Mouse (Mus musculus) adrenal gland (tissue): ENCODE results near the gene Ulk4.

Source experiments
- intact Hi-C: fragments of 180-260 bp; cut with DNase I; formaldehyde crosslinking; loops from one replicate; pipeline ENCODE4 v1.15.1; 2025

Ulk4 gene

GRCm38 (mm10) chr9:120948832-120949231 lies 328.2 kb downstream of the Ulk4 start:
- intact Hi-C loops, result no loop called here

GRCm38 (mm10) chr9:120946131-120946530 lies 330.9 kb downstream of the Ulk4 start:
- intact Hi-C loops, result no loop called here

GRCm38 (mm10) chr9:120944211-120944610 lies 332.8 kb downstream of the Ulk4 start:
- intact Hi-C loops, result no loop called here

GRCm38 (mm10) chr9:120943757-120944156 lies 333.2 kb downstream of the Ulk4 start:
- intact Hi-C loops, result no loop called here

- intact Hi-C loops, result no loop called here
Observed at GRCm38 (mm10) chr9:120940858-120941257, 336.1 kb downstream of the Ulk4 start.

- intact Hi-C loops, result loop anchor here (5.0 to 10.0 kb wide), 3 partner anchors 91 to 334 kb away; no protein-coding TSS in a partner anchor
Observed at GRCm38 (mm10) chr9:120936351-120936750, 340.6 kb downstream of the Ulk4 start.

- intact Hi-C loops, result loop anchor here (5.0 to 10.0 kb wide), 3 partner anchors 92 to 333 kb away; no protein-coding TSS in a partner anchor
Observed at GRCm38 (mm10) chr9:120935634-120935922, 341.4 kb downstream of the Ulk4 start.

GRCm38 (mm10) chr9:120934821-120935633 lies 342.0 kb downstream of the Ulk4 start:
- intact Hi-C loops, result loop anchor here (5.0 to 10.0 kb wide), 3 partner anchors 92 to 333 kb away; no protein-coding TSS in a partner anchor

- intact Hi-C loops, result loop anchor here (10.0 kb wide), 1 partner anchor 159 kb away; no protein-coding TSS in a partner anchor
Observed at GRCm38 (mm10) chr9:120933886-120934758, 342.9 kb downstream of the Ulk4 start.

GRCm38 (mm10) chr9:120933587-120933885 lies 343.5 kb downstream of the Ulk4 start:
- intact Hi-C loops, result loop anchor here (10.0 kb wide), 1 partner anchor 159 kb away; no protein-coding TSS in a partner anchor

- intact Hi-C loops, result loop anchor here (10.0 kb wide), 1 partner anchor 158 kb away; no protein-coding TSS in a partner anchor
Observed at GRCm38 (mm10) chr9:120932797-120933586, 344.0 kb downstream of the Ulk4 start.

- intact Hi-C loops, result loop anchor here (10.0 kb wide), 1 partner anchor 158 kb away; no protein-coding TSS in a partner anchor
Observed at GRCm38 (mm10) chr9:120932371-120932770, 344.6 kb downstream of the Ulk4 start.

- intact Hi-C loops, result loop anchor here (10.0 kb wide), 1 partner anchor 156 kb away; no protein-coding TSS in a partner anchor
Observed at GRCm38 (mm10) chr9:120930811-120931210, 346.2 kb downstream of the Ulk4 start.

GRCm38 (mm10) chr9:120930021-120930420 lies 347.0 kb downstream of the Ulk4 start:
- intact Hi-C loops, result loop anchor here (10.0 kb wide), 1 partner anchor 155 kb away; no protein-coding TSS in a partner anchor

- intact Hi-C loops, result no loop called here
Observed at GRCm38 (mm10) chr9:120929081-120929480, 347.9 kb downstream of the Ulk4 start, which contains the start of gene Ctnnb1. Gene Ctnnb1 (plus strand): TSS chr9:120929216.

GRCm38 (mm10) chr9:120926939-120927606 lies 349.9 kb downstream of the Ulk4 start:
- intact Hi-C loops, result no loop called here

- intact Hi-C loops, result no loop called here
Observed at GRCm38 (mm10) chr9:120926126-120926525, 350.9 kb downstream of the Ulk4 start.

- intact Hi-C loops, result loop anchor here (5.0 kb wide), 1 partner anchor 62 kb away; no protein-coding TSS in a partner anchor
Observed at GRCm38 (mm10) chr9:120919130-120919529, 357.9 kb downstream of the Ulk4 start.

GRCm38 (mm10) chr9:120918642-120919041 lies 358.4 kb downstream of the Ulk4 start:
- intact Hi-C loops, result loop anchor here (5.0 kb wide), 1 partner anchor 61 kb away; no protein-coding TSS in a partner anchor

GRCm38 (mm10) chr9:120918211-120918610 lies 358.8 kb downstream of the Ulk4 start:
- intact Hi-C loops, result loop anchor here (5.0 kb wide), 1 partner anchor 61 kb away; no protein-coding TSS in a partner anchor
